Comparison of ENCODE assay signal across 8 mouse cellular contexts in the genomic region with DNA sequence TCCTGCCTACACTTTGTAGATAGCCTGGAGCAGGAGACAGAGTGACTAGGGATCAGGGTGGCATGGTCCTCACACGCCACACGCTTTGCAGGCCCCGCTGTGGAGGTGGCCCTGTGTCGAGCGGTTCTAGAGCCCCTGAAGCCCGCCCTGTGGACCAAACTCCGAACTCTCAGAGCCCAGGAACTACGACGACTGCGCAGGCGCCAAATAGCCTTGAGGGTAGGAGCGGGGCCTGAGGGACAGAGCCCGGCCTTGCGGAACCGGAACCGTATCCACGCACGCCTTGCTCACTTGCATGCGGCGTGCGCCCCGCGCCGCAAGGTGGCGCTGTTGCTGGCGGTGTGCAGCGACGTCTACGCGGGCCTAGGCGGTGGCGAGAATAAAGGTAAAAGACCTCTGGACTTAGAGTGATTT. TPM values are rescaled to one million over a fixed set of nuclear protein-coding genes. Genes with fewer than 3 reads are reported as not detected.
A peak's percentile ranks its signal among the peaks of the same experiment; 100 is the strongest.
DNase-seq lines count a peak whose midpoint lies in the region; ATAC-seq lines count a peak whose summit lies in the region.

No protein-coding gene starts in this region.

- ATAC-seq in activated CD4-positive, CD25-positive, alpha-beta regulatory T cell, adult 4 months: peak; percentile 21
- peak; percentile 75 for ATAC-seq in midbrain, embryonic 11.5 days (ENCODE audit: low FRiP score)

- H3K27me3 ChIP-seq in limb, embryonic 10.5 days (ENCODE audit: low read depth, poor library complexity, severe bottlenecking): no peaks in the 10 kb centered on the region
- no peaks in the 10 kb centered on the region for H3K27me3 ChIP-seq in midbrain, embryonic 11.5 days (ENCODE audit: control insufficient read depth, insufficient read depth, low read length)

- H3K9ac ChIP-seq in midbrain, embryonic 11.5 days (ENCODE audit: low read length): peak overlapping the region; percentile 44

- WGBS in limb, embryonic 10.5 days: 16% methylated on average over 32 of the region's 32 CpGs
- 11% methylated on average over 32 of the region's 32 CpGs for WGBS in midbrain, embryonic 11.5 days

- H3K4me2 ChIP-seq in midbrain, embryonic 11.5 days: peak overlapping the region; percentile 29

- H3K4me1 ChIP-seq in limb, embryonic 10.5 days: peaks cover 34% of the 10 kb centered on the region
- H3K4me1 ChIP-seq in midbrain, embryonic 11.5 days (ENCODE audit: control insufficient read depth, insufficient read depth, low read length): peaks cover 2% of the 10 kb centered on the region; the same call in 1 of the 2 replicates

- H3K27ac ChIP-seq in limb, embryonic 10.5 days: peak overlapping the region; percentile 81
- no peak overlapping the region for H3K27ac ChIP-seq in midbrain, embryonic 11.5 days (ENCODE audit: low read depth, low read length)

- peak overlapping the region; percentile 36 for H3K4me3 ChIP-seq in limb, embryonic 10.5 days
- H3K4me3 ChIP-seq in midbrain, embryonic 11.5 days (ENCODE audit: low read depth, low read length): peak overlapping the region; percentile 12; the same call in 1 of the 2 replicates

- no peaks in the 10 kb centered on the region for H3K9me3 ChIP-seq in limb, embryonic 10.5 days (replicated peaks)
- H3K9me3 ChIP-seq in midbrain, embryonic 11.5 days (ENCODE audit: control insufficient read depth, low read length): no peaks in the 10 kb centered on the region

- no peaks in the 10 kb centered on the region for H3K36me3 ChIP-seq in limb, embryonic 10.5 days
- H3K36me3 ChIP-seq in midbrain, embryonic 11.5 days (ENCODE audit: control insufficient read depth, insufficient read depth, low read length): no peaks in the 10 kb centered on the region

- peak; percentile 60 to 81 for DNase-seq in cerebellum, postnatal 4 days (ENCODE audit: low spot score in 2 of 2)
- peak; percentile 87 for DNase-seq in gastrocnemius, postnatal 10 days
- DNase-seq in induced T-regulatory cell, adult 2 months (ENCODE audit: low read depth): peak; percentile 89
- DNase-seq in limb, embryonic 10.5 days (ENCODE audit: low spot score): peak; percentile 84
- peak; percentile 99 for DNase-seq in midbrain, embryonic 11.5 days (ENCODE audit: low spot score, missing footprints)
- peak; percentile 86 for DNase-seq in skeletal muscle tissue, adult 2 months (ENCODE audit: low read depth, low spot score)
- no peak for DNase-seq in adipocyte (ENCODE audit: low spot score)

RNA-seq across cellular contexts. Expression of a gene that starts 7.8 kb away (rescaled TPM):
- 100 to 1,000 TPM; 199 to 272 TPM for polyA plus RNA-seq in activated CD4-positive, CD25-positive, alpha-beta regulatory T cell, adult 4 months (2017; shearing (Covaris generic))
- total RNA-seq in gastrocnemius, postnatal 10 days (2021): 1 to 10 TPM in 1 of 2 experiments, under 1 TPM in 1; 0.63 to 1.7 TPM
- 2.7 and 3.0 TPM in 2 replicates for polyA plus RNA-seq in limb, embryonic 10.5 days (2016; fragmentation: Nextera tagmentation; extraction: Ambion mirVana)
- polyA plus RNA-seq in midbrain, embryonic 11.5 days (2014; fragmentation: Nextera tagmentation; extraction: Ambion mirVana): 1.9 and 2.5 TPM in 2 replicates

RNA-seq across cellular contexts. Expression of a gene that starts 11.8 kb away (rescaled TPM):
- 100 to 1,000 TPM; 153 to 344 TPM for polyA plus RNA-seq in activated CD4-positive, CD25-positive, alpha-beta regulatory T cell, adult 4 months (2017; shearing (Covaris generic))
- 100 to 1,000 TPM; 244 to 291 TPM for total RNA-seq in gastrocnemius, postnatal 10 days (2021)
- polyA plus RNA-seq in limb, embryonic 10.5 days (2016; fragmentation: Nextera tagmentation; extraction: Ambion mirVana): 335 and 336 TPM in 2 replicates
- polyA plus RNA-seq in midbrain, embryonic 11.5 days (2014; fragmentation: Nextera tagmentation; extraction: Ambion mirVana): 331 and 342 TPM in 2 replicates

RNA-seq across cellular contexts. Expression of a gene that starts 28.4 kb away (rescaled TPM):
- 100 to 1,000 TPM; 192 to 199 TPM for polyA plus RNA-seq in activated CD4-positive, CD25-positive, alpha-beta regulatory T cell, adult 4 months (2017; shearing (Covaris generic))
- total RNA-seq in gastrocnemius, postnatal 10 days (2021): 100 to 1,000 TPM; 182 to 227 TPM
- 69.1 and 90.7 TPM in 2 replicates for polyA plus RNA-seq in limb, embryonic 10.5 days (2016; fragmentation: Nextera tagmentation; extraction: Ambion mirVana)
- 80.5 and 81.7 TPM in 2 replicates for polyA plus RNA-seq in midbrain, embryonic 11.5 days (2014; fragmentation: Nextera tagmentation; extraction: Ambion mirVana)

RNA-seq across cellular contexts. Expression of a gene that starts 29.3 kb away (rescaled TPM):
- polyA plus RNA-seq in activated CD4-positive, CD25-positive, alpha-beta regulatory T cell, adult 4 months (2017; shearing (Covaris generic)): 10 to 100 TPM; 56.4 to 78.9 TPM
- 10 to 100 TPM; 17.4 to 18.2 TPM for total RNA-seq in gastrocnemius, postnatal 10 days (2021)
- 50.5 and 63.1 TPM in 2 replicates for polyA plus RNA-seq in limb, embryonic 10.5 days (2016; fragmentation: Nextera tagmentation; extraction: Ambion mirVana)
- polyA plus RNA-seq in midbrain, embryonic 11.5 days (2014; fragmentation: Nextera tagmentation; extraction: Ambion mirVana): 39.0 and 43.9 TPM in 2 replicates

RNA-seq across cellular contexts. Expression of a gene that starts 30.0 kb away (rescaled TPM):
- 100 to 1,000 TPM in 1 of 2 experiments, 10 to 100 TPM in 1; 82.3 to 103 TPM for polyA plus RNA-seq in activated CD4-positive, CD25-positive, alpha-beta regulatory T cell, adult 4 months (2017; shearing (Covaris generic))
- total RNA-seq in gastrocnemius, postnatal 10 days (2021): 10 to 100 TPM; 78.5 to 80.4 TPM
- polyA plus RNA-seq in limb, embryonic 10.5 days (2016; fragmentation: Nextera tagmentation; extraction: Ambion mirVana): 59.8 and 74.5 TPM in 2 replicates
- polyA plus RNA-seq in midbrain, embryonic 11.5 days (2014; fragmentation: Nextera tagmentation; extraction: Ambion mirVana): 66.2 and 76.5 TPM in 2 replicates

Comparison
In these comparisons a context has a peak if more than half of its experiments do, and no peak if none do; other contexts are left out.
1. RNA of a gene that starts 7.8 kb away (polyA plus RNA-seq): 199 to 272 TPM in activated CD4-positive, CD25-positive, alpha-beta regulatory T cell, adult 4 months; 2.7 to 3.0 TPM in limb, embryonic 10.5 days and 1.9 to 2.5 TPM in midbrain, embryonic 11.5 days; every median in the first group is over 10 times any median in the second.